Mouse (Mus musculus): ENCODE data around the gene 4930447C04Rik. TPM values are rescaled to one million over a fixed set of nuclear protein-coding genes. Genes with fewer than 3 reads are reported as not detected.

Gene 4930447C04Rik
- polyA plus RNA-seq, 1 experiment from 2014 or later, result 1.8 TPM

- H3K36me3 ChIP-seq (ENCODE audit: poor library complexity, severe bottlenecking), result no peaks in the 10 kb centered on the region
- H3K9ac ChIP-seq, result no peak overlapping the region
- H3K4me1 ChIP-seq, result peaks cover 14% of the 10 kb centered on the region; the same call in 1 of the 2 replicates
- ATAC-seq, result no peak
- H3K27me3 ChIP-seq, result peaks cover 96% of the 10 kb centered on the region
- no peak overlapping the region for H3K27ac ChIP-seq
- no peaks in the 10 kb centered on the region for H3K9me3 ChIP-seq (replicated peaks)
- no peak overlapping the region for H3K4me3 ChIP-seq
- WGBS, result 5% methylated on average over 6 of the region's 6 CpGs
- no peak overlapping the region for H3K4me2 ChIP-seq
Measured at GRCm38 (mm10) chr12:72852264-72852663, 88.3 kb downstream of the 4930447C04Rik start.

GRCm38 (mm10) chr12:72850146-72850545, 90.4 kb downstream of the 4930447C04Rik start:
- Histone ChIP-seq H3K4me1 (peaks cover 14% of the 10 kb centered on the region; the same call in 1 of the 2 replicates), H3K4me3 (no peak overlapping the region), H3K36me3 (ENCODE audit: poor library complexity, severe bottlenecking) (no peaks in the 10 kb centered on the region), H3K9ac (no peak overlapping the region), H3K27me3 (peaks cover 93% of the 10 kb centered on the region), H3K9me3 (replicated peaks) (no peaks in the 10 kb centered on the region), H3K4me2 (no peak overlapping the region), H3K27ac (no peak overlapping the region)
- ATAC-seq, result no peak
- WGBS, result 44% methylated on average over 9 of the region's 9 CpGs

- Histone ChIP-seq H3K27ac (no peak overlapping the region), H3K4me1 (no peaks in the 10 kb centered on the region)
Measured at GRCm38 (mm10) chr12:72847725-72848124, 92.8 kb downstream of the 4930447C04Rik start.

GRCm38 (mm10) chr12:72845946-72846345, 94.6 kb downstream of the 4930447C04Rik start:
- H3K27ac ChIP-seq, result no peak overlapping the region
- H3K36me3 ChIP-seq (ENCODE audit: poor library complexity, severe bottlenecking), result no peaks in the 10 kb centered on the region
- H3K9ac ChIP-seq, result no peak overlapping the region
- no peaks in the 10 kb centered on the region for H3K4me1 ChIP-seq
- H3K9me3 ChIP-seq (replicated peaks), result no peaks in the 10 kb centered on the region
- no peak for ATAC-seq
- WGBS, result 13% methylated on average over 10 of the region's 10 CpGs
- H3K4me3 ChIP-seq, result no peak overlapping the region
- H3K27me3 ChIP-seq, result peaks cover 67% of the 10 kb centered on the region
- H3K4me2 ChIP-seq, result no peak overlapping the region

More at GRCm38 (mm10) chr12:72847725-72848124, 92.8 kb downstream of the 4930447C04Rik start:
- ATAC-seq, result 0 out of 2 replicates have a peak, but pooled peaks have one; percentile 19
- H3K9ac ChIP-seq, result no peak overlapping the region
- no peaks in the 10 kb centered on the region for H3K9me3 ChIP-seq (replicated peaks)
- H3K4me3 ChIP-seq, result no peak overlapping the region
- H3K27me3 ChIP-seq, result peaks cover 81% of the 10 kb centered on the region
- WGBS, result 25% methylated on average over 7 of the region's 7 CpGs
- no peak overlapping the region for H3K4me2 ChIP-seq
- H3K36me3 ChIP-seq (ENCODE audit: poor library complexity, severe bottlenecking), result no peaks in the 10 kb centered on the region

GRCm38 (mm10) chr12:72843973-72844620, 96.5 kb downstream of the 4930447C04Rik start:
- Histone ChIP-seq H3K9me3 (replicated peaks) (no peaks in the 10 kb centered on the region), H3K4me2 (peak overlapping the region; percentile 41), H3K36me3 (ENCODE audit: poor library complexity, severe bottlenecking) (no peaks in the 10 kb centered on the region), H3K9ac (no peak overlapping the region), H3K4me1 (no peaks in the 10 kb centered on the region), H3K27me3 (peaks cover 53% of the 10 kb centered on the region), H3K4me3 (no peak overlapping the region), H3K27ac (no peak overlapping the region)
- peak; percentile 48 for ATAC-seq
- WGBS, result 22% methylated on average over 12 of the region's 12 CpGs

GRCm38 (mm10) chr12:72843555-72843954, 97.0 kb downstream of the 4930447C04Rik start:
- no peak overlapping the region for H3K4me3 ChIP-seq
- WGBS, result 93% methylated on average over 4 of the region's 4 CpGs
- H3K36me3 ChIP-seq (ENCODE audit: poor library complexity, severe bottlenecking), result no peaks in the 10 kb centered on the region
- no peak for ATAC-seq
- H3K4me2 ChIP-seq, result no peak overlapping the region
- no peak overlapping the region for H3K9ac ChIP-seq
- peaks cover 51% of the 10 kb centered on the region for H3K27me3 ChIP-seq
- H3K4me1 ChIP-seq, result no peaks in the 10 kb centered on the region
- no peak overlapping the region for H3K27ac ChIP-seq
- H3K9me3 ChIP-seq (replicated peaks), result no peaks in the 10 kb centered on the region

GRCm38 (mm10) chr12:72843135-72843534, 97.4 kb downstream of the 4930447C04Rik start:
- Histone ChIP-seq H3K4me3 (no peak overlapping the region), H3K27me3 (peaks cover 48% of the 10 kb centered on the region), H3K4me1 (no peaks in the 10 kb centered on the region), H3K4me2 (no peak overlapping the region), H3K36me3 (ENCODE audit: poor library complexity, severe bottlenecking) (no peaks in the 10 kb centered on the region), H3K9ac (no peak overlapping the region), H3K9me3 (replicated peaks) (no peaks in the 10 kb centered on the region), H3K27ac (no peak overlapping the region)
- ATAC-seq, result no peak
- 94% methylated on average over 4 of the region's 4 CpGs for WGBS

GRCm38 (mm10) chr12:72841500-72841899, 99.1 kb downstream of the 4930447C04Rik start:
- Histone ChIP-seq H3K27ac (no peak overlapping the region), H3K36me3 (ENCODE audit: poor library complexity, severe bottlenecking) (no peaks in the 10 kb centered on the region), H3K9ac (no peak overlapping the region), H3K9me3 (replicated peaks) (no peaks in the 10 kb centered on the region), H3K27me3 (peaks cover 45% of the 10 kb centered on the region), H3K4me1 (no peaks in the 10 kb centered on the region), H3K4me3 (no peak overlapping the region), H3K4me2 (no peak overlapping the region)
- 91% methylated on average over 1 of the region's 1 CpGs for WGBS
- ATAC-seq, result no peak

- Histone ChIP-seq H3K4me3 (no peak overlapping the region), H3K9me3 (replicated peaks) (no peaks in the 10 kb centered on the region), H3K27me3 (peaks cover 58% of the 10 kb centered on the region), H3K36me3 (ENCODE audit: poor library complexity, severe bottlenecking) (no peaks in the 10 kb centered on the region), H3K4me2 (no peak overlapping the region), H3K27ac (no peak overlapping the region), H3K4me1 (0 out of 2 replicates have a peak, but pooled peaks cover 3% of the 10 kb centered on the region), H3K9ac (no peak overlapping the region)
- no peak for ATAC-seq
- 87% methylated on average over 4 of the region's 4 CpGs for WGBS
Measured at GRCm38 (mm10) chr12:72837302-72837701, 103.3 kb downstream of the 4930447C04Rik start.

GRCm38 (mm10) chr12:72835518-72836015, 105.0 kb downstream of the 4930447C04Rik start:
- H3K4me1 ChIP-seq, result peaks cover 11% of the 10 kb centered on the region
- WGBS, result 79% methylated on average over 8 of the region's 8 CpGs

GRCm38 (mm10) chr12:72834773-72835517, 105.6 kb downstream of the 4930447C04Rik start:
- no peak for ATAC-seq
- no peaks in the 10 kb centered on the region for H3K9me3 ChIP-seq (replicated peaks)
- no peak overlapping the region for H3K9ac ChIP-seq
- H3K36me3 ChIP-seq (ENCODE audit: poor library complexity, severe bottlenecking), result no peaks in the 10 kb centered on the region
- peaks cover 77% of the 10 kb centered on the region for H3K27me3 ChIP-seq
- H3K27ac ChIP-seq, result no peak overlapping the region
- no peak overlapping the region for H3K4me3 ChIP-seq
- H3K4me1 ChIP-seq, result peaks cover 11% of the 10 kb centered on the region
- 70% methylated on average over 14 of the region's 14 CpGs for WGBS
- no peak overlapping the region for H3K4me2 ChIP-seq

More at GRCm38 (mm10) chr12:72835518-72836015, 105.0 kb downstream of the 4930447C04Rik start:
- H3K36me3 ChIP-seq (ENCODE audit: poor library complexity, severe bottlenecking), result no peaks in the 10 kb centered on the region
- peaks cover 72% of the 10 kb centered on the region for H3K27me3 ChIP-seq
- ATAC-seq, result no peak
- no peak overlapping the region for H3K9ac ChIP-seq
- no peak overlapping the region for H3K4me3 ChIP-seq
- H3K4me2 ChIP-seq, result no peak overlapping the region
- H3K27ac ChIP-seq, result no peak overlapping the region
- no peaks in the 10 kb centered on the region for H3K9me3 ChIP-seq (replicated peaks)

- H3K4me1 ChIP-seq, result peaks cover 11% of the 10 kb centered on the region
- ATAC-seq, result peak; percentile 84
- WGBS, result 8% methylated on average over 42 of the region's 42 CpGs
- peaks cover 74% of the 10 kb centered on the region for H3K27me3 ChIP-seq
- no peaks in the 10 kb centered on the region for H3K9me3 ChIP-seq (replicated peaks)
- H3K36me3 ChIP-seq (ENCODE audit: poor library complexity, severe bottlenecking), result no peaks in the 10 kb centered on the region
- H3K4me3 ChIP-seq, result peak overlapping the region; percentile 36
- no peak overlapping the region for H3K27ac ChIP-seq
- H3K9ac ChIP-seq, result peak overlapping the region; percentile 60
- H3K4me2 ChIP-seq, result peak overlapping the region; percentile 63
Measured at GRCm38 (mm10) chr12:72831711-72832432, 108.7 kb downstream of the 4930447C04Rik start.

Measured in forebrain, embryonic 13.5 days (tissue).